Mouse (Mus musculus): ENCODE data around the gene Wnt5b.
A peak's percentile ranks its signal among the peaks of the same experiment; 100 is the strongest.

The Wnt5b gene

DNA sequence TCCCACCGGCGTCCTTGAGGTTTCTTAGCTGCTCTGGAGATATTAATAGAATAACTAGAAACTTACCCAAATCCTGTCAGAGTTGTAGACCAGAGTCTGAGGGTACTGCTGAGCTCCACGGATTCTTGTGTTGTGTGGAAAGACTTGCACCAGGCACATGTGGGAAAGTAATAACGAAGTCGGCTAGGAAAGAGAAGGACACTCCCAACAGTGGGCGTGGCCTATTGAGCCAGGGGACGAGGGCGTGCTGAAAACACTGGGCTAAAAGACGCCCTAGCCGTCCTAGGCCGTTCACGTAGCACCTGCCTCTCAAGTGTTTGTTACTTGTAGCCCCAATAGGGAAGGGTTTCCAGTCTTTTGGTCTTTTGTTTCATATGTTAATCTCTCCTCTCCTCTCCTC is 126.8 kb downstream of the Wnt5b start, which contains the start of gene Adipor2:
Gene Adipor2, minus strand, starts transcription at position 351 of the 400 bp plus-strand sequence.
- DNase-seq (ENCODE audit: low spot score): peak; percentile 70

DNA sequence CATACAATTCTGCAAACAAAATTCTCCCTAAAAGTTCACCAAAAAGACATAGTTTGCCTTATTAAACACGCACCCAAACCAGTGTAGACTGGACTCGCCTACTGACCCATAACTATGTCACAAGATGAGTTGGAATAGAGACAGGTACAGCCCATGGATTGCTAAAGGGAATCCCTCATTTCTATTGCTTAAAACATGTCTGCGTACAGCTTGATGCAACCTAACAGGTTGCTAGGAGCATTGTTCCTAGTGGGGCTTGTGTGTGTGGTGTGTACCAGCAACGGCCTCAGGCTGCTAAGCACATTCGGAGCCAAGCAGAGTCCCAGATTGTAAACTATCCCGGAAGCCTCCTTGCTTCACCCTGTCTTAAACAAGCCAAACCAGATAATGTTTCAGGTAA is 127.5 kb downstream of the Wnt5b start:
- no peak for DNase-seq (ENCODE audit: low spot score)

DNA sequence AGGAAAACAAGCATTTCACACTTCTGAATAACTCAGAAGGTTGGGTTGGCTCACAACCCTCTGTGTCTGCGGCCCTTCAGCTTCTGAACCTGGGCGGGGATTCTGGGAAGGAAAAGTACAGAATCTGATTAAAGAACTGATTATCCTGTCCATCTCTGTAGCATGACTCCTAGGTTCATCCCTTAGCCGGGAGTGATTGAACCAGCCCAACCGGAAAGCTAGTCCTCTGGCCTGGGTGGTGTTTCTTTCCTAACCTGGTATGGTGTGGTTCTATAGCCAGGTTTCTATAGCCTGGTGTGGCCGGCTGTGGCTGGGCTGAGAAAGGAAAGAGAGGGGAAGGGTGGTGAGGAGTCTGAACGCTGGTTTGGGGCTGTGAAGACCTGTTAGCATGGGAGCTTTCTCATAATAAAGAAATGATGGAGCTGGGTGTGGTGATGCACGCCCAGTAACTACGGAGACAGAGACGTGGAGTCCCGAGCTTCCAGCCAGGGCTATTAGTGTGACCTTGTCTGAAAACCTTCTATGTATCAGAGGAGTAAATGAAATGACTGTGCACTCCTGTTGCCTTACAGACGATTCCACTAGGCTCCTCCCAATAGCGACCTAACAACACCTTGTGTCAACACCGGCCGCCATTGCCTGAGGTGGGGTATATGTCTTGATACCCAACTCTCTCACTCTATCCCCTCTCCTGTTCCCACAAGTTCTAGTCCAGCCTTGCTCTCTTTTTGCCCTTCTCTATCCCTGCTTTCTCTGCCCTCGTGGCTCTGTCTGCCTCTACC is 129.7 kb downstream of the Wnt5b start:
- DNase-seq (ENCODE audit: low spot score): no peak

GRCm38 (mm10) chr6:119412588-119412987 is 131.6 kb downstream of the Wnt5b start:
- DNase-seq (ENCODE audit: low spot score): no peak

GRCm38 (mm10) chr6:119411511-119411910 is 132.6 kb downstream of the Wnt5b start:
- no peak for DNase-seq (ENCODE audit: low spot score)

GRCm38 (mm10) chr6:119409766-119410165 is 134.4 kb downstream of the Wnt5b start:
- DNase-seq (ENCODE audit: low spot score): no peak

DNA sequence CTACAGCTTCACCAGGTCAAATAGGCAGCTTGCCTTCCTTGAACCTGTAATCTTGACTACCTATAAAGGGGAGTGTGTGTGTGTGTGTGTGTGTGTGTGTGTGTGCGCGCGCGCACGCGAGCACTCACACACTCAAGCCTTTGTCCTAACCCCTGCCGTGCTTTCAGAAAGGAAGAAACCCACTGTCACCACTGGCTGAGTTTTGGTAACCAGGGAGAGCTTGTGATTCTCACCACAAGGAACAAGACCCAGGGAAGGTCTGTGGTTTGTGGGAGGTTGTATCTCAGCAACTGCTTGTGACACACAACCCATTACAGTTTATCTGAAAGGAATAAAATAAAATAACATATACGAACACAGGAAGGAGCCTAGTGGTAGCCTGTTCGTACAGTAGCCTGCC is 135.6 kb downstream of the Wnt5b start:
- DNase-seq (ENCODE audit: low spot score): no peak

DNA sequence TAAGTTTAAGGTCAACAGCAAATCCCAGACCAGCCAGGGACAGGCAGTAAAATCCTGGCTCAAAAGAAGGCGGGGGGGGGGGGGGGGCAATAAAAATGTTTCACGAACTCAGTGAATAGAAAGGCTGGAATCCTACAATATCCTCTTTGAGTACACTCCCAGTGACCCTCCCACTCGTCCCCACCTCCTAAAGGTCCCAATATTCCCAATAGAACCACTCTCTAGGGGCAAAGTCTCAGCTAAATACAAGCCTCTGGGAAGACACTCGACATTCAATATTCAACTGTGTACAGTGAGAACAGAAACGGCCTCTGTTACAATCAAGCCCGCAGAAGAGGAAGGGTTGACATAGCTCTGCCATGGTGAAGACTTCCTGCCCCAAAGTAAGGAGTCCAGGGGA is 136.3 kb downstream of the Wnt5b start:
- DNase-seq (ENCODE audit: low spot score): no peak

DNA sequence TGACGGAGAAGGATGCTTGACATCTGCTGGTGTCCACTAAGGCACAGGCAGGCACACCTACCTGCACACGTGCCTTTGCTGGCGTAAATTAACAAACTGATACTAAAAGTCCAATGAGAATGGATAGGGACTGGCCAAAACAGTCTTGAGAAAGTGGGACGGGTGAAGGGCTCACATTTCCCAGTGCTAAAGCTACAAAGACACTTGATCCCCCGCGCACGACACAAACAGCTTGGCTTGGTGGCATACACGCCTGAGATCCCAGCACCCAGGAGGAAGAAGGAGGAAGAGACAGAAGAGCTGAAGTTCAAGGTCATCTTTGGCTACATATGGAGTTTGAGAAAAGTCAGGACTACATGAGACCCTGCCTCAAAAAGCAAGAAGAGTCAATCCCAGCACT is 137.6 kb downstream of the Wnt5b start:
- no peak for DNase-seq (ENCODE audit: low spot score)

DNA sequence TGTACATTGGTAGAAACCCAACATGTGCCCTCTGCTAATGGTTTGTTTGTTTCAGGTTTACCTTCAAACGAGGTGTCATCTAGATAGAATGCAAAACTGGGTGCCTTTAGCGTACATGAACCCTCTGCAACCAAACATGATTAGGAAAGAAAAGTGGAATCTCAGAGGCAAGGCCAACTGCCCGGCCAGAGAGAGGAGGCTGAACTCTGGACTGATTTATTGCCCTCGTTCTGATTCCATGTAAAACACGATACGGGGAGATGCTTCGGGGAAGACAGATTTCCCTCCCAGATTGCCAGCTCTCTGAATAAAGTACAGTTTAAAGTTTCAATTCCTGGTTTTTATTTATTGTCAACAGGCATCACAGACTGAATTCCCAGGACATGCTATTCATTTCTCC is 138.8 kb downstream of the Wnt5b start:
- no peak for DNase-seq (ENCODE audit: low spot score)

GRCm38 (mm10) chr6:119404854-119405253 is 139.3 kb downstream of the Wnt5b start:
- DNase-seq (ENCODE audit: low spot score): no peak

GRCm38 (mm10) chr6:119402976-119403375 is 141.2 kb downstream of the Wnt5b start:
- DNase-seq (ENCODE audit: low spot score): no peak

- no peak for DNase-seq (ENCODE audit: low spot score)
Measured at GRCm38 (mm10) chr6:119401545-119402304, 142.4 kb downstream of the Wnt5b start.

DNA sequence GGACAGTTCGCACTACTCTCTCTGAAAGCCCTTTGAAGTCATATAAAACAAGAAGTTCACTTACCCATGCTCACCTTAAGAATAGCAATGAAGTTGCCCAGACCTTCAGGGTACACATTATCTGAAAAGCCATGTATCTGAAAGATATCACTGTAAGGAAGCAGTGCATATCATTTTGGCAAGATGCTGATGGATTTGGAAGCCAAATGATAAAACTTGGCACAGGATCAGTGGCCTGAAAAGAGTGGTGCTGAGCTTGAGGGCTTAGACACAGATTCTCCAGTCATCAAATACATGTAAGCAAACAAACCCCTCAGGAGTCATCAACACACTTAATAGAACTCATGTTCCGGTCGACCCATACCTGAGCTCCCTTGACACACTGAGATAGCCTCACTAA is 143.5 kb downstream of the Wnt5b start:
- DNase-seq (ENCODE audit: low spot score): no peak

GRCm38 (mm10) chr6:119399371-119399770 is 144.8 kb downstream of the Wnt5b start:
- no peak for DNase-seq (ENCODE audit: low spot score)

- peak; percentile 72 for DNase-seq (ENCODE audit: low spot score)
Measured at GRCm38 (mm10) chr6:119396309-119396634, 147.9 kb downstream of the Wnt5b start.

DNA sequence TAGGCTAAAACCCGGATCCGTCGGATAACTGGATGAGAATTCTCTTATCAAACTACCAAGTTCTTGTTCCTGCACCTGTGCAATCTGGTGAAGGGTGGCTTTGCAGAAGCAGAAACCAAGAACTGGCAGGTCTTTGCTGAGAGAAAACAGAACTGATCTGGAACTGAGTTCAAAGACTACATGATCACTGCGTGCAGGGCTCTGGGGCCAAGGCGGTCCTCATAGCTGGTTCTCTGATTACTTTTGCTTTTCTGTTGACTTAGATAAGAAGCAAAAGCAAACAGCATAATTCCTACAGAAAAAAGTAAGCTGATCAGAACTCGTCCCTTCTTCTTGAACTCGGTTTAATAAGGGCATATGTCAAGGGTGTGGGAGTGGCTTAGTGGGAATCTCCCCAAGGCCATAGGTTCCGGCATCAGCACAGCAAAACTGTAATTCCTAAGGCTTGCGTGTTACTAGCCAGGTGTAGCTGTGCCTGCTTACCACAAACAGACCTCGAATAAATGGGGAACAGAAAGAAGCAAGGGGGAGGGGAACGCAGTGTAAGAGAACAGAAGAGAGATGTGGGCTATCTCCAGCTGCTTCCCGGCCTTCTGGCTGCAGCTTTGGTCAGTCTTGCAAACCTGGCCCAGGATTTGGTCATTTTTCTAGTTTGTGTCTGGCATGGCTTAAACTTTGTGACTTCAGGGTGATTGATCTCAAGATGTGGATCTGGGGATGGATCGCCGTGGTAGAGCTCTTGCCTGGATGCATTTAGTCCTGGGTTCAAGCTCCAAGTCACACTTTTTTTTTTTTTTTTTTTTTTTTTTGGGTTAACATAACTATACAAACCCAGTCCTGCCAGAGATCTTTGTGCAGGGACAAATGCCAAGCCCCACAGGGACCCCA is 148.5 kb downstream of the Wnt5b start:
- no peak for DNase-seq (ENCODE audit: low spot score)

DNA sequence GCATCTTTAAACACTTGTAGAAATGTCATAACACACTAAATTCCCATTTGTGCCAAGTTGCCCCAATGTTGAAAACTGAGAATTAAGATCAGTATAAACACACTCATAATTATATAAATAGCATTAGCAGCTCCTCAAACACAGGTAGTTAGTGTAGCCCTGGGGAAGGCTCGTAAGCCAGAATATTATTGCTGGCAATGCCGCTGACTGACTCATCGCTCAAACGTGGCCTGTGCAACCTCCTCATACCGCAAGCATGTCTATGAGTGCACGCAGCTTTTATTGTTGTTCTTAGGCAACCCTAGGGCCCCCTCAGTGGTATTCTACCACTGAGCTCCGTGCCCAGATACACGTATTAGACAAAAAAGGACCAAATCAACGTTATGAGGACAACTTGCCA is 151.3 kb downstream of the Wnt5b start:
- no peak for DNase-seq (ENCODE audit: low spot score)

DNA sequence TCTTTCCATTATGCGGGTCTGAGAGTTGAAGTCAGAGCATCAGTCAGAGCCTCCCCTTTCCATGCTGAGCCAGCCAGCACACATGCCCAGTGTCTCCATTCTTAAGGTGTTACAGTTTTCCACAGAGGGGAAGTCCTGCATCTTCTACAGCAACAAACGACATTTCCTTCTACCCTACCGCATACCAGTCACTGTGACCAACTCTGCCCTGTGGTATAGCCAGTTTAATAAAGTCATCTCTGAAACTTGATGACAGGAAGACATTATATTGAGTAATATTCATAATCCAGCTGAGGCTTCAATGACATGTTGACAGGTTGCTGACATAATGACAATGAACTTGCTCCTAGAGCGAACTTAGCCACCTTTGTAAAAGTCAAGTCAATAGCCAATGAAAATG is 153.4 kb downstream of the Wnt5b start:
- DNase-seq (ENCODE audit: low spot score): no peak

GRCm38 (mm10) chr6:119389089-119389488 is 155.1 kb downstream of the Wnt5b start:
- DNase-seq (ENCODE audit: low spot score): no peak

- DNase-seq (ENCODE audit: low spot score): peak; percentile 93
Measured at GRCm38 (mm10) chr6:119388650-119389012, 155.5 kb downstream of the Wnt5b start.

- peak; percentile 40 for DNase-seq (ENCODE audit: low spot score)
Measured at GRCm38 (mm10) chr6:119387801-119388649, 156.1 kb downstream of the Wnt5b start.
